Mouse (Mus musculus): Measurements from ENCODE around the gene Ssbp3. TPM values are rescaled to one million over a fixed set of nuclear protein-coding genes. Genes with fewer than 3 reads are reported as not detected.

Gene Ssbp3
- not detected in 2 replicates for polyA plus RNA-seq (2012; ENCODE audit: insufficient read depth, insufficient read length, low replicate concordance, missing spikeins)

- TF ChIP-seq CTCF (IDR thresholded peaks at IDR 0.05; ENCODE audit: insufficient read depth, low read depth, low read length) (no peak), POLR2A (IDR thresholded peaks at IDR 0.05; ENCODE audit: insufficient read depth, low read depth, low read length) (no peak)
- WGBS = under 1% methylated on average over 49 of the region's 51 CpGs
- H3K4me1 ChIP-seq (ENCODE audit: control insufficient read depth, insufficient read depth, low read length) = peaks cover 44% of the 10 kb centered on the region
- peak within 1 kb of the TSS; percentile 99 for H3K4me3 ChIP-seq (ENCODE audit: insufficient read depth, low read depth, low read length)
- H3K27ac ChIP-seq (ENCODE audit: insufficient read depth, low read depth, low read length) = peak within 1 kb of the TSS; percentile 87
These were observed at the start of gene Ssbp3 for GRCm38 (mm10) chr4:106910201-106911172. Gene Ssbp3 (plus strand): TSS chr4:106910701.

GRCm38 (mm10) chr4:106861871-106862270 is 48.6 kb upstream of the Ssbp3 start:
- Histone ChIP-seq H3K27ac (ENCODE audit: insufficient read depth, low read depth, low read length) (no peak overlapping the region), H3K4me3 (ENCODE audit: insufficient read depth, low read depth, low read length) (no peak overlapping the region), H3K4me1 (ENCODE audit: control insufficient read depth, insufficient read depth, low read length) (peaks cover 15% of the 10 kb centered on the region)
- WGBS = 72% methylated on average over 8 of the region's 8 CpGs
- TF ChIP-seq CTCF (IDR thresholded peaks at IDR 0.05; ENCODE audit: insufficient read depth, low read depth, low read length) (no peak), POLR2A (IDR thresholded peaks at IDR 0.05; ENCODE audit: insufficient read depth, low read depth, low read length) (no peak)

GRCm38 (mm10) chr4:106862317-106862716 is 48.2 kb upstream of the Ssbp3 start:
- TF ChIP-seq CTCF (IDR thresholded peaks at IDR 0.05; ENCODE audit: insufficient read depth, low read depth, low read length) (no peak), POLR2A (IDR thresholded peaks at IDR 0.05; ENCODE audit: insufficient read depth, low read depth, low read length) (no peak)

GRCm38 (mm10) chr4:106862767-106863370 is 47.6 kb upstream of the Ssbp3 start:
- Histone ChIP-seq H3K4me1 (ENCODE audit: control insufficient read depth, insufficient read depth, low read length) (peaks cover 15% of the 10 kb centered on the region), H3K4me3 (ENCODE audit: insufficient read depth, low read depth, low read length) (no peak overlapping the region), H3K27ac (ENCODE audit: insufficient read depth, low read depth, low read length) (no peak overlapping the region)
- WGBS = 70% methylated on average over 3 of the region's 3 CpGs
- no peak for TF ChIP-seq CTCF (IDR thresholded peaks at IDR 0.05; ENCODE audit: insufficient read depth, low read depth, low read length)
- no peak for TF ChIP-seq POLR2A (IDR thresholded peaks at IDR 0.05; ENCODE audit: insufficient read depth, low read depth, low read length)

More at GRCm38 (mm10) chr4:106862317-106862716, 48.2 kb upstream of the Ssbp3 start:
- Histone ChIP-seq H3K27ac (ENCODE audit: insufficient read depth, low read depth, low read length) (no peak overlapping the region), H3K4me3 (ENCODE audit: insufficient read depth, low read depth, low read length) (no peak overlapping the region), H3K4me1 (ENCODE audit: control insufficient read depth, insufficient read depth, low read length) (peaks cover 15% of the 10 kb centered on the region)
- 86% methylated on average over 7 of the region's 7 CpGs for WGBS

- 48% methylated on average over 19 of the region's 19 CpGs for WGBS
- Histone ChIP-seq H3K27ac (ENCODE audit: insufficient read depth, low read depth, low read length) (no peak overlapping the region), H3K4me3 (ENCODE audit: insufficient read depth, low read depth, low read length) (no peak overlapping the region), H3K4me1 (ENCODE audit: control insufficient read depth, insufficient read depth, low read length) (peaks cover 15% of the 10 kb centered on the region)
- TF ChIP-seq POLR2A (IDR thresholded peaks at IDR 0.05; ENCODE audit: insufficient read depth, low read depth, low read length) = no peak
These were observed 44.9 kb upstream of the Ssbp3 start for GRCm38 (mm10) chr4:106865415-106866110.

- WGBS = 89% methylated on average over 5 of the region's 5 CpGs
- Histone ChIP-seq H3K4me1 (ENCODE audit: control insufficient read depth, insufficient read depth, low read length) (peaks cover 15% of the 10 kb centered on the region), H3K4me3 (ENCODE audit: insufficient read depth, low read depth, low read length) (no peak overlapping the region), H3K27ac (ENCODE audit: insufficient read depth, low read depth, low read length) (no peak overlapping the region)
- TF ChIP-seq POLR2A (IDR thresholded peaks at IDR 0.05; ENCODE audit: insufficient read depth, low read depth, low read length) (no peak), CTCF (IDR thresholded peaks at IDR 0.05; ENCODE audit: insufficient read depth, low read depth, low read length) (no peak)
These were observed 44.1 kb upstream of the Ssbp3 start for GRCm38 (mm10) chr4:106866381-106866780.

- H3K27ac ChIP-seq (ENCODE audit: insufficient read depth, low read depth, low read length) = no peak overlapping the region
- 39% methylated on average over 7 of the region's 7 CpGs for WGBS
These were observed 43.7 kb upstream of the Ssbp3 start for GRCm38 (mm10) chr4:106866845-106867244.

GRCm38 (mm10) chr4:106868737-106869438 is 41.6 kb upstream of the Ssbp3 start:
- Histone ChIP-seq H3K27ac (ENCODE audit: insufficient read depth, low read depth, low read length) (no peak overlapping the region), H3K4me1 (ENCODE audit: control insufficient read depth, insufficient read depth, low read length) (peaks cover 11% of the 10 kb centered on the region; the same call in 1 of the 2 replicates), H3K4me3 (ENCODE audit: insufficient read depth, low read depth, low read length) (no peak overlapping the region)
- TF ChIP-seq POLR2A (IDR thresholded peaks at IDR 0.05; ENCODE audit: insufficient read depth, low read depth, low read length) (no peak), CTCF (IDR thresholded peaks at IDR 0.05; ENCODE audit: insufficient read depth, low read depth, low read length) (no peak)
- WGBS = 84% methylated on average over 12 of the region's 12 CpGs

More at GRCm38 (mm10) chr4:106866845-106867244, 43.7 kb upstream of the Ssbp3 start:
- no peak for TF ChIP-seq CTCF (IDR thresholded peaks at IDR 0.05; ENCODE audit: insufficient read depth, low read depth, low read length)
- no peak for TF ChIP-seq POLR2A (IDR thresholded peaks at IDR 0.05; ENCODE audit: insufficient read depth, low read depth, low read length)
- Histone ChIP-seq H3K4me3 (ENCODE audit: insufficient read depth, low read depth, low read length) (no peak overlapping the region), H3K4me1 (ENCODE audit: control insufficient read depth, insufficient read depth, low read length) (peaks cover 15% of the 10 kb centered on the region)
